Mouse (Mus musculus) embryonic fibroblast, embryonic 13.5 days (primary cell): ENCODE measurements at regions not wholly inside any gene's neighbourhood (a gene's known extent, or its start where the extent isn't known, plus 50 kb on each side); places are given as distances from the start of the nearest gene placed in this dataset.

Source experiments
- CTCF ChIP-seq: IDR thresholded peaks from 2 replicates; pipeline ENCODE4 v1.5.1; 2011; ENCODE audit warnings: mild to moderate bottlenecking, control low read depth, low read length, moderate library complexity, borderline replicate concordance; ENCODE audit not compliant: insufficient read depth
- POLR2A ChIP-seq: IDR thresholded peaks from 2 replicates; pipeline ENCODE4 v1.6.1; 2011; ENCODE audit warnings: low read depth, mild to moderate bottlenecking, control low read depth, low read length, moderate library complexity

DNA sequence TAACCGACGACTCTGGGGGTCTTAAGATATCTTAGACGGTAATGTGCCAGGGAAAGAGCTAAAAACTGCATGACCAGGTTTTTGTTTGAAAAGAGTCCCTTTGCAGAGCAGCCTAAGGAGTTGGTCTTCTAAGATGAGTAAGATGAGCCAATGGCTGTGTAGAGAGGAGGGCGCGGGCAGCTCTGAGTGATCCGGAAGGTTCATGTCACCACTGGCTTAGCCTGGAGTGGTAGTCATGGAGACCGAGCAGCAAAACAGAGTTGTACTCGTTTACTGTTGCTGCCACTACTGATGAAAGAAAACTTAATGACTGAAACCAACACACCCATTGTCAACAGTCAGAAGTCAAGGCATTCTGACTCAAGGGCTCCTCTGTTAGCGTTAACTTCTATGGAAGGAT is 368.4 kb downstream of the Lmx1a start:
- TF ChIP-seq POLR2A (no peak), CTCF (no peak)
